Mouse (Mus musculus) liver, embryonic 13.5 days (tissue): ENCODE measurements at regions not wholly inside any gene's neighbourhood (a gene's known extent, or its start where the extent isn't known, plus 50 kb on each side); places are given as distances from the start of the nearest gene placed in this dataset.

Experiments used
- ATAC-seq: fragments of 200-750 bp; cut with Nextera tagmentation; 2 replicates; pipeline ENCODE4 v1.8.0; 2017; ENCODE audit warnings: low read depth, mild to moderate bottlenecking, moderate number of reproducible peaks, moderate library complexity
- DNase-seq: peaks from one replicate; pipeline ENCODE4 v3.0.0; 2022
- H3K27ac ChIP-seq: fragments of 300-500 bp; sonication (generic); 2 replicates; pipeline ENCODE4 v1.5.1; 2015; ENCODE audit warnings: moderate library complexity, mild to moderate bottlenecking, inconsistent platforms
- H3K27me3 ChIP-seq: fragments of 300-500 bp; sonication (generic); 2 replicates; pipeline ENCODE4 v1.6.1; 2015; ENCODE audit warnings: mild to moderate bottlenecking, inconsistent platforms
- H3K36me3 ChIP-seq: fragments of 300-500 bp; sonication (generic); 2 replicates; pipeline ENCODE4 v1.6.1; 2015; ENCODE audit warnings: mild to moderate bottlenecking, inconsistent platforms
- H3K4me1 ChIP-seq: fragments of 300-500 bp; sonication (generic); replicated peaks from 2 replicates; pipeline ENCODE4 v1.6.1; 2015; ENCODE audit warnings: inconsistent platforms
- H3K4me2 ChIP-seq: fragments of 300-500 bp; sonication (generic); 2 replicates; pipeline ENCODE4 v1.6.1; 2015; ENCODE audit warnings: inconsistent platforms, mild to moderate bottlenecking, moderate library complexity
- H3K4me3 ChIP-seq: fragments of 300-500 bp; sonication (generic); replicated peaks from 2 replicates; pipeline ENCODE4 v1.5.1; 2015; ENCODE audit warnings: mild to moderate bottlenecking, inconsistent platforms
- H3K9ac ChIP-seq: fragments of 300-500 bp; sonication (generic); 2 replicates; pipeline ENCODE4 v1.6.1; 2015; ENCODE audit warnings: mild to moderate bottlenecking, inconsistent platforms
- H3K9me3 ChIP-seq: fragments of 300-500 bp; sonication (generic); replicated peaks from 2 replicates; pipeline ENCODE4 v1.6.1; 2016; ENCODE audit warnings: inconsistent platforms
- WGBS: fragments of 180-500 bp; shearing (Covaris S2); methylation state at CpG from one replicate; pipeline ENCODE4 v1.1.7; 2015; ENCODE audit not compliant: insufficient replicate concordance; 5-methylcytosine and 5-hydroxymethylcytosine counted together

DNA sequence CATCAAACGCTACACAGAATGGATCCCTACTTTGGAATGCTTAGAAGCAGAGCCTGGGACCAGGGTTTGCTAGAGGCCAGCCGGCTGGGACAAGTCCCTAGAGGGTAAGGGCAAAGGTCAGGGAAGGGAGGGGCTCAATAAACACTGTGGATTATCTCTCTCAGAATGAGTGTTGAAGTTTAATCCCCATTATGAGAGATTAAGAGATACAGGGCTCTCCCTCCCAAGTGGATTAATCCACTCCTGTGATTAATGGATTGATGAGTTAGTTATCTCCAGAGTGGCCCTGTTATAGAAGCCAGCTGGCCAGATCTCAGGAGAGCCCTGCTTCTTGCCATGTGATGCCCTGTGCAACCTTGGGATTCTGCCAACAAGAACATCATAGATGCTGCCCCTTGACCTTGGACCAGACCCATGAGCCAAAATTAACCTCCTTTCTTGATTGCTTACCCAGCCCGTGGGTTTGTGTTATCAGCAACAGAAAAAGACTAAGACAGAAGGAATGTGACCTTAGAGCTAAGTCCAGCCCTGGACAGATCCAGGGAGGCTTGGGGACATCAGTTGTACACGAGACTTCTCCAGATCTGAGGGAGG is 119.6 kb upstream of the Slc22a12 start:
- Histone ChIP-seq H3K4me3 (no peak overlapping the region), H3K27me3 (no peaks in the 10 kb centered on the region), H3K27ac (no peak overlapping the region), H3K36me3 (no peaks in the 10 kb centered on the region), H3K9me3 (no peaks in the 10 kb centered on the region), H3K9ac (no peak overlapping the region), H3K4me1 (peaks cover 45% of the 10 kb centered on the region), H3K4me2 (no peak overlapping the region)
- no peak for ATAC-seq
- WGBS, result 36% methylated on average over 4 of the region's 4 CpGs
- no peak for DNase-seq

DNA sequence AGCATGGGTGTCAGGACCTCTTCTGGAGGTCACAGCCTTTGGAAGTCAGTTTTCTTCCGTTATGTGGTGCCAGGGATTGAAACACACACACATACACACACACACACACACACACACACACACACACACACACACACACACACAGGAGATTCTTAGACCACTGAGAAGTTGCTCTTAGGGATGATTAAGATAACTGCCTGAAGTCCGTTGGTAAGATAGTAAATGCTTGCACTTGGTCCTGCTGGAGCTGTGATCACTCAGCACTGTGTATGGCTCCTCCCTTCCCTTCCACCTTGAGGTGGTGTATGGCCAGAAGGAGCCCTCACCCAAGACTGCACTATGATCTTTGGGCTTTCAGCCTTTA is 118.7 kb upstream of the Slc22a12 start:
- WGBS, result 35% methylated on average over 2 of the region's 2 CpGs
- ATAC-seq (no peak), DNase-seq (no peak)
- H3K9me3 ChIP-seq, result no peaks in the 10 kb centered on the region
- no peaks in the 10 kb centered on the region for H3K27me3 ChIP-seq
- H3K36me3 ChIP-seq, result no peaks in the 10 kb centered on the region
- H3K4me2 ChIP-seq, result no peak overlapping the region
- no peak overlapping the region for H3K27ac ChIP-seq
- H3K4me3 ChIP-seq, result no peak overlapping the region
- H3K9ac ChIP-seq, result no peak overlapping the region
- peaks cover 45% of the 10 kb centered on the region for H3K4me1 ChIP-seq

DNA sequence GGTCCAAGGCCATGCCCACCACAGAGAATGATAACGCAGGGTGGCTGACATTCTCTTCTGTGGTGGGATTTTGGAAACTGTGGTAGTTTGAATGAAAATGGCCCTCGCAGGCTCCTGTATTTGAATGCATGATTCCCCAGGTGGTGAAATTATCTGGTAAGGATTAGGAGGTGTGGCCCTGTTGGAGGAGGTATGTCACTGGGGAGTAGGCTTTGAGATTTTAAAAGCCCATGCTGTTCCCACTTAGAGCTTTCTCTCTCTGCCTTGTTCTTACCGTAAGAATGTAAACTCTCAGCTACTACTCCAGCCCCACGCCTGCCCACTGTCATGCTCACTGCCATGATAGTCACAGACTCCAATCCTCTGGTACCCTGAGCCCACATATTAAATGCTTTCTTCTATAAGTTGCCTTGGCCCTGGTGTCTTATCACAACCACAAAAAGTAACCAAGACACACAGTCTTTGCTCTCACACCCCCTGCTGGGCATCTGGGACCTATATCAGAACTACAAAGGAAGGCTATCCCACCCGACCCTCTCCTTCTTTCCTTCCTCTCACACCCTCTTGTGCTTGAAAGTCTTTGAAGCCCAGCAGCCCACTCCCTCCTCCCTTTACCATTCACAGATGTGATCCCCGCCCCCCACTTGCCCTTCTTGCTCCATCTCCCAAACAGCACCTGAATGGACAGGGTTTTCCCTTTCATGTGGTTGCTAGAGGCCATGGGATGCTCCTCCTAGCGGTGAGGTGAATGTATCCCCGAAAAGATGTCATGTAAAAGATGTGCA is 118.1 kb upstream of the Slc22a12 start:
- Histone ChIP-seq H3K9ac (no peak overlapping the region), H3K36me3 (no peaks in the 10 kb centered on the region), H3K27ac (peak overlapping the region; percentile 43), H3K27me3 (no peaks in the 10 kb centered on the region), H3K9me3 (no peaks in the 10 kb centered on the region), H3K4me1 (peaks cover 45% of the 10 kb centered on the region), H3K4me2 (peak overlapping the region; percentile 40), H3K4me3 (no peak overlapping the region)
- 34% methylated on average over 8 of the region's 8 CpGs for WGBS
- ATAC-seq (no peak), DNase-seq (no peak)

DNA sequence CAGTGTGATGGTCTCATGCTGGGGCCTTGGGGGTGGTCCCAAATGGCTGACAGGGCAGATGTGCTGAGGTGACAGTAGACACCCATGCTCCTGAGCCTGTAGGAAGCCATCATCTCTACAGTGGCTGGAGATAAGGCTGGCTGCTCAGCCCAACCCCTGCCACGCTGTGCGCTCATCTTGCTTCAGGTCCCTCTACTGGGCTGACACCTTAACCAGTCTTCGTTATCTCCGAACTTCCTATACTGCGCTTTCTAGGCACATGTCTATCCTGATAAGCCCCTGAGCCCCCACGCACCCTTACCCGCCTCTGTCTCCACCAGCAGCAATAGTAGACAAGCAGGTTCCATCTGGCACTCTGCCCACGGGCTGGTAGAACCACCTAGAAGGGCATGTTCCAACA is 117.3 kb upstream of the Slc22a12 start:
- ATAC-seq (peak; percentile 96), DNase-seq (peak; percentile 59)
- no peaks in the 10 kb centered on the region for H3K9me3 ChIP-seq
- H3K4me2 ChIP-seq, result peak overlapping the region; percentile 40
- WGBS, result 18% methylated on average over 8 of the region's 8 CpGs
- peaks cover 45% of the 10 kb centered on the region for H3K4me1 ChIP-seq
- no peaks in the 10 kb centered on the region for H3K36me3 ChIP-seq
- H3K27me3 ChIP-seq, result no peaks in the 10 kb centered on the region
- H3K4me3 ChIP-seq, result no peak overlapping the region
- H3K27ac ChIP-seq, result peak overlapping the region; percentile 72; the same call in 1 of the 2 replicates
- H3K9ac ChIP-seq, result no peak overlapping the region

DNA sequence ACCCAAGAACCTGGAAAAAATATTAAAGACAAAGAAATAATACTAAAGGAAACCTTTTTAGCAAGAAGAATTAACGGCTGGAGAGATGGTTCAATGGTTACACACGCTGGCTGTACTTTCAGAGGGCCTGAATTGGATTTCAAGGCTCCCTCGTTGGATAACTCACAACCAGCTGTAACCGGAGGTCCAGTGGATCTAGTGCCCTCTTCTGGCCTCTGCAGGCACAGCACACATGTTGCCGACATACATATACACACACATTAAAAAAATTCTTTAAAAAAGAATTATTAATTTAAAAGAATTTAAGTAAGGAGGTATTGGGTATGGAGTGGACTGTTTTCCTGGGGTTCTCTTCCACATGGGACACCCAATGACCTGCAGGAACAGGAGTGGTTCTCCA is 111.7 kb upstream of the Slc22a12 start:
- Histone ChIP-seq H3K4me3 (no peak overlapping the region), H3K4me1 (peaks cover 3% of the 10 kb centered on the region), H3K27ac (no peak overlapping the region), H3K4me2 (no peak overlapping the region), H3K27me3 (no peaks in the 10 kb centered on the region), H3K9ac (no peak overlapping the region), H3K9me3 (no peaks in the 10 kb centered on the region), H3K36me3 (no peaks in the 10 kb centered on the region)
- DNase-seq (no peak), ATAC-seq (no peak)
- WGBS, result 67% methylated on average over 5 of the region's 5 CpGs

DNA sequence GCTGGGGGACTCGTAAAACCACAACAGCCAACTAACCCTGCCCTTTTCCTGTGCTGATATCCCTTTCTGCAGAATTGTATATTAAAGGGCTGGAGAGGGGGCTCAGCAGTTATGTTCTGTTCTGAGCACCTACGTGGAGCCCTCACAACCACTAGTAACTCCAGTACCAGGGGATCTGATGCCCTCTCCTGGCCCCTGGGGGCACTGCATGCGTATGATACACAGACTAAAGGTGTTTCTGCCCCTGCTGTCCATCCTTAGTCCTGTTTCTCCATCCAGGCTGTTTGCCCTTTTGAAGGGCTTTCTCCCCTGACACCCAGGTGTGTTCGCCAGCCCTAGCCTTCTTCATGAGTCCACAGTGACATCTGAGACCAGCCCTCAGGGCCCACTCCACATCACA is 109.9 kb upstream of the Slc22a12 start:
- 51% methylated on average over 4 of the region's 4 CpGs for WGBS

DNA sequence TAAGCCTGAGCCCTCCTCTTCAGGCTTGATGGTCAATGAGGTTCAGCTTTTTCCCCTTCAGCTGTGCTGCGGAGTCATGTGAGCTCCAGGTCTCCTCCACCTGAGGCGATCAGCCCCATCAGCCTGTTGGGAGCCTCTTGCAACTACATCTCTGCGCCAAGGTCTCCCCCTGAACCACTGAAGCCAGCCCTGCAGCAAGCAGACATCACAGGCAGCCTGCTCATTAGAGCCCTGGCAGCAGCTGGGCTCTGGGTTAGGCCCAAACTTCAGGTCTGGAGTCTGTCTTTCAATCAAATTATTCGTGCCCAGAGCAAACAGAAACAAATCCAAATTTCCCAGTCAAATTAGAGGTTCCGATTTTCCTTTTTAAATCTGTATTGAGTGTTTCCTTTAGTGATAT is 108.4 kb upstream of the Slc22a12 start:
- DNase-seq (no peak), ATAC-seq (no peak)
- Histone ChIP-seq H3K9ac (no peak overlapping the region), H3K27me3 (no peaks in the 10 kb centered on the region), H3K4me2 (no peak overlapping the region), H3K4me3 (no peak overlapping the region), H3K36me3 (no peaks in the 10 kb centered on the region), H3K9me3 (no peaks in the 10 kb centered on the region), H3K4me1 (no peaks in the 10 kb centered on the region), H3K27ac (no peak overlapping the region)
- WGBS, result 58% methylated on average over 5 of the region's 5 CpGs

More for the DNA sequence above, 109.9 kb upstream of the Slc22a12 start:
- no peak overlapping the region for H3K4me2 ChIP-seq
- no peaks in the 10 kb centered on the region for H3K9me3 ChIP-seq
- no peaks in the 10 kb centered on the region for H3K27me3 ChIP-seq
- H3K9ac ChIP-seq, result no peak overlapping the region
- no peaks in the 10 kb centered on the region for H3K36me3 ChIP-seq
- no peak overlapping the region for H3K4me3 ChIP-seq
- no peak for ATAC-seq
- no peak overlapping the region for H3K27ac ChIP-seq
- no peaks in the 10 kb centered on the region for H3K4me1 ChIP-seq
- no peak for DNase-seq

DNA sequence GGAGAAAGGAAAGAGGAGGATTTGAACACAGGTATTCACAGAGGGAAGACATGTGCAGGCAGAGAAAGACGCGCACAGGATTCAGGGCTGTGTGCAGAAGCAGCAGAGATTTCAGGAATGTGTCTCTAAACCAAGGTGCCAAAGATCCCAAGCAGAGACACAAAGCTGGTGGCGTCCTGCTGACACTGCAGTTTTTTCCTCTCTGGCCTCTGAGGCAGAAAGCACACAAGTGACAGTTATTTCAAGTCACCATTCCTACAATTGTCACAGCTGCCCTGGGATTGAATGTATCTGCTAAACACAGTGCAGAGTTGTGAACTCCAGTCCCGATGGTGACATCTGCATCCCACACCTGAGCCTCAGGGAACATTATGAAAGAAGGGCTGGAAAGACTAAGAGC is 107.1 kb upstream of the Slc22a12 start:
- ATAC-seq (no peak), DNase-seq (no peak)
- H3K4me3 ChIP-seq, result no peak overlapping the region
- no peaks in the 10 kb centered on the region for H3K9me3 ChIP-seq
- WGBS, result 67% methylated on average over 4 of the region's 4 CpGs
- H3K27me3 ChIP-seq, result no peaks in the 10 kb centered on the region
- no peak overlapping the region for H3K9ac ChIP-seq
- no peaks in the 10 kb centered on the region for H3K36me3 ChIP-seq
- no peak overlapping the region for H3K27ac ChIP-seq
- no peaks in the 10 kb centered on the region for H3K4me1 ChIP-seq
- no peak overlapping the region for H3K4me2 ChIP-seq

DNA sequence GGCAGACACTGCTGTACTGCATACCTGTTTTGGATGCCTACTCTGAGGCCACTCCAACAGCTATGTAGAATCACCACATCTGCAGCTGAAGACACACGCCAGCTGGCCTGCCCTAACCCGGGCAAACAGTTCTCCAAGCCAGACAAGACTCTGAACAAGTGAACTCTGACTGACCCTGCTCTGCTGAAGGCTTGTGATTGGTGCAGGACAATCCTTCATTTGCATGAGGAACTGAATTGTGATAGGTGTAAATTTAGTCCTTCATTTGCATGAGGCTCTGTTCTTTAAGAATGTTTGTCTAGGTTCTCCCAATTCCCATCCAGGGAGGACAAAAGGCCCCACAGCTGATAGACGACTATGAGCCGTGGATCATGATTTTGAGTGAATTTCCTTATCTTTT is 104.9 kb upstream of the Slc22a12 start:
- Histone ChIP-seq H3K27ac (no peak overlapping the region), H3K4me2 (no peak overlapping the region), H3K27me3 (0 out of 2 replicates have a peak, but pooled peaks cover 1% of the 10 kb centered on the region), H3K4me3 (no peak overlapping the region), H3K9ac (no peak overlapping the region), H3K9me3 (no peaks in the 10 kb centered on the region), H3K4me1 (no peaks in the 10 kb centered on the region), H3K36me3 (no peaks in the 10 kb centered on the region)
- 60% methylated on average over 4 of the region's 4 CpGs for WGBS
- no peak for ATAC-seq
- no peak for DNase-seq

DNA sequence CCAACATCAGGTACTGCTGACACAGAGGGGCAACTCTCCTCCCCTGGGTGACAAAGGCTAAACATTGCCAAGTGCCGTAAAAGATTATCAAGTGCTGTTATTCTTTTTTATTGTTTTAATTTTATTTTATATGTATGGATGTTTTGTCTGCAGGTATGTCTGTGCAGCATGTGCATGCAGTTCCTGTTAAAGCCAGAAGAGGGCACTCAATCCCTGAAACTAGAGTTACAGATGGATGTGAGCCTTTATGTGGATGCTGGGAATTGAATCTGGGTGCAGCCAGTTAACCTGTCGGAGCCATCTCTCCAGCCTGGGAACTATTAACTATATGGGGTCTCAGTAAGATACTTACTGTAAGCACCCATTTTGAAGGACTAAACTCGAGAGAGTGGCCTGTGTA is 104.4 kb upstream of the Slc22a12 start:
- Histone ChIP-seq H3K36me3 (no peaks in the 10 kb centered on the region), H3K9ac (no peak overlapping the region), H3K4me2 (no peak overlapping the region), H3K9me3 (no peaks in the 10 kb centered on the region), H3K27me3 (peaks cover 5% of the 10 kb centered on the region; the same call in 1 of the 2 replicates), H3K27ac (no peak overlapping the region), H3K4me3 (no peak overlapping the region), H3K4me1 (no peaks in the 10 kb centered on the region)
- WGBS, result 67% methylated on average over 3 of the region's 3 CpGs
- ATAC-seq (no peak), DNase-seq (no peak)

DNA sequence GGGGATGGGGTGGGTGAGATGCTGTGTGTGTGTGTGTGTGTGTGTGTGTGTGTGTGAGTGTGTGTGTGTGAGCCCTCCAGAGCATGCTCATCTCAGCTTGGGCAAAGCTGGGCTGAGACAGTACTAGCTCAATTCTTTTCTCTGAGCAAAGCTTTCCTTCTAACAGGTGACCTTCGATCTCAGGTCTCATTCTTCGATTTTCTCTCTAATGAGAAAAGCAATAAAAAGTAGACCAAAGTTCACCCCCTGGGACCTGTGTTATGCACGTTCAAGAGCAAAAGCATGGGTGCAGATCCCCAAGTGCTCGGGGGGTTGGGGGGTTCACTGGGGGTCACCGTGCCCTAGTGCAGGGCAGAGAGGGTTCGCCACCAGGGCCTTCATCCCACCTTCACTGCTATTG is 103.1 kb upstream of the Slc22a12 start:
- Histone ChIP-seq H3K27ac (no peak overlapping the region), H3K27me3 (peaks cover 13% of the 10 kb centered on the region), H3K9me3 (no peaks in the 10 kb centered on the region), H3K4me1 (no peaks in the 10 kb centered on the region), H3K36me3 (no peaks in the 10 kb centered on the region), H3K4me2 (no peak overlapping the region), H3K9ac (no peak overlapping the region), H3K4me3 (no peak overlapping the region)
- 64% methylated on average over 6 of the region's 6 CpGs for WGBS
- DNase-seq (no peak), ATAC-seq (no peak)

DNA sequence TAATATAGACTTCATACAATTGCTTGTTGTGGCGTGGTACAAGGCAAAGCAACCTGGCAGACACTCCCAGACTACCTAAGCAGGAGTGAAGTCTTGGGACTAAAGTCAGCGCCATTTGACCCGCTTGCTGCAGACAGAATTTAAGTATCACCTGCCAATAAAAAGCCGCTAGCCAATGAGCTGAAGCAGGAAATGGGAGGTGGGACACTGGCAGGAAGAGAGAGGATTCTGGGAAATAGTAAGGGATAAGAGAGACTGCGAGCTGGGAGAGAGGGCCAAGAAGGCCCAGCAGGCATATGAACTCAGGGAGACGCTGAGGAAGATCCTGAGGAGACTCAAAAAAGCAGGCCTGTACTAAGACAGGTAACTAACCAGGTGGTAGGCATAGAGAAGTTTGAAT is 102.0 kb upstream of the Slc22a12 start:
- Histone ChIP-seq H3K4me2 (no peak overlapping the region), H3K4me1 (no peaks in the 10 kb centered on the region), H3K9ac (no peak overlapping the region), H3K27me3 (peaks cover 15% of the 10 kb centered on the region), H3K9me3 (no peaks in the 10 kb centered on the region), H3K27ac (no peak overlapping the region), H3K36me3 (no peaks in the 10 kb centered on the region), H3K4me3 (no peak overlapping the region)
- DNase-seq (no peak), ATAC-seq (no peak)
- 57% methylated on average over 6 of the region's 6 CpGs for WGBS
